Mouse (Mus musculus) E14TG2a.4 (cell line): Measurements from ENCODE around the gene Idua.

Experiments used
- H3K27me3 ChIP-seq: 2 replicates; pipeline ENCODE4 v1.6.1; 2014; ENCODE audit warnings: low read length, control low read depth; ENCODE audit not compliant: insufficient read depth
- H3K36me3 ChIP-seq: 2 replicates; pipeline ENCODE4 v1.6.1; 2014; ENCODE audit warnings: low read length, control low read depth; ENCODE audit not compliant: insufficient read depth
- H3K4me1 ChIP-seq: replicated peaks from 2 replicates; pipeline ENCODE4 v1.6.1; 2014; ENCODE audit warnings: low read depth, low read length, control low read depth
- H3K4me3 ChIP-seq: replicated peaks from 2 replicates; pipeline ENCODE4 v1.5.1; 2014; ENCODE audit warnings: mild to moderate bottlenecking, low read length
- H3K9me3 ChIP-seq: 2 replicates; pipeline ENCODE4 v1.6.1; 2014; ENCODE audit warnings: low read length, control low read depth
- CTCF ChIP-seq: conservative IDR thresholded peaks from 2 replicates; pipeline ENCODE4 v1.5.1; 2014; ENCODE audit warnings: low read length
- NANOG ChIP-seq: IDR thresholded peaks from 2 replicates; pipeline ENCODE4 v1.6.1; 2014; ENCODE audit warnings: borderline replicate concordance, low read length, mixed read lengths
- POU5F1 ChIP-seq: IDR thresholded peaks from 2 replicates; pipeline ENCODE4 v1.6.1; 2014; ENCODE audit warnings: low read length, borderline replicate concordance

The Idua gene

GRCm38 (mm10) chr5:108714149-108714548 lies 54.0 kb downstream of the Idua start:
- no peak overlapping the region for H3K4me3 ChIP-seq
- no peaks in the 10 kb centered on the region for H3K4me1 ChIP-seq
- TF ChIP-seq POU5F1, result no peak
- TF ChIP-seq NANOG, result no peak
- TF ChIP-seq CTCF, result no peak
- no peaks in the 10 kb centered on the region for H3K36me3 ChIP-seq
- H3K9me3 ChIP-seq, result 0 out of 2 replicates have a peak, but pooled peaks cover 4% of the 10 kb centered on the region
- H3K27me3 ChIP-seq, result peaks cover 15% of the 10 kb centered on the region

GRCm38 (mm10) chr5:108715974-108716373 lies 55.8 kb downstream of the Idua start:
- TF ChIP-seq POU5F1, result no peak
- 0 out of 2 replicates have a peak, but pooled peaks cover 3% of the 10 kb centered on the region for H3K4me1 ChIP-seq

GRCm38 (mm10) chr5:108718051-108718450 lies 57.9 kb downstream of the Idua start:
- peaks cover 15% of the 10 kb centered on the region for H3K27me3 ChIP-seq
- H3K36me3 ChIP-seq, result no peaks in the 10 kb centered on the region
- TF ChIP-seq NANOG, result no peak
- no peak for TF ChIP-seq CTCF
- no peak for TF ChIP-seq POU5F1
- 0 out of 2 replicates have a peak, but pooled peaks cover 4% of the 10 kb centered on the region for H3K9me3 ChIP-seq
- no peak overlapping the region for H3K4me3 ChIP-seq
- 0 out of 2 replicates have a peak, but pooled peaks cover 3% of the 10 kb centered on the region for H3K4me1 ChIP-seq

More at GRCm38 (mm10) chr5:108715974-108716373, 55.8 kb downstream of the Idua start:
- H3K9me3 ChIP-seq, result 0 out of 2 replicates have a peak, but pooled peaks cover 4% of the 10 kb centered on the region
- no peak overlapping the region for H3K4me3 ChIP-seq
- no peaks in the 10 kb centered on the region for H3K36me3 ChIP-seq
- H3K27me3 ChIP-seq, result peaks cover 15% of the 10 kb centered on the region

GRCm38 (mm10) chr5:108719761-108720160 lies 59.6 kb downstream of the Idua start:
- Histone ChIP-seq H3K27me3 (peaks cover 15% of the 10 kb centered on the region), H3K9me3 (no peaks in the 10 kb centered on the region), H3K4me3 (no peak overlapping the region), H3K4me1 (0 out of 2 replicates have a peak, but pooled peaks cover 3% of the 10 kb centered on the region), H3K36me3 (no peaks in the 10 kb centered on the region)
- TF ChIP-seq POU5F1 (no peak), NANOG (no peak), CTCF (no peak)

- TF ChIP-seq NANOG (no peak), CTCF (no peak), POU5F1 (no peak)
These were observed 63.9 kb downstream of the Idua start for GRCm38 (mm10) chr5:108724006-108724405.

GRCm38 (mm10) chr5:108726557-108727248 lies 66.6 kb downstream of the Idua start:
- TF ChIP-seq NANOG (no peak), POU5F1 (no peak), CTCF (peak; percentile 78)
- H3K4me1 ChIP-seq, result no peaks in the 10 kb centered on the region
- no peaks in the 10 kb centered on the region for H3K36me3 ChIP-seq
- no peaks in the 10 kb centered on the region for H3K27me3 ChIP-seq
- no peaks in the 10 kb centered on the region for H3K9me3 ChIP-seq
- no peak overlapping the region for H3K4me3 ChIP-seq

More at GRCm38 (mm10) chr5:108724006-108724405, 63.9 kb downstream of the Idua start:
- Histone ChIP-seq H3K4me1 (0 out of 2 replicates have a peak, but pooled peaks cover 3% of the 10 kb centered on the region), H3K9me3 (no peaks in the 10 kb centered on the region), H3K4me3 (no peak overlapping the region), H3K27me3 (no peaks in the 10 kb centered on the region), H3K36me3 (no peaks in the 10 kb centered on the region)

GRCm38 (mm10) chr5:108727425-108727824 lies 67.3 kb downstream of the Idua start:
- H3K4me1 ChIP-seq, result no peaks in the 10 kb centered on the region
- no peaks in the 10 kb centered on the region for H3K9me3 ChIP-seq
- TF ChIP-seq POU5F1, result no peak
- H3K27me3 ChIP-seq, result no peaks in the 10 kb centered on the region
- H3K4me3 ChIP-seq, result no peak overlapping the region
- H3K36me3 ChIP-seq, result no peaks in the 10 kb centered on the region
